Mouse (Mus musculus): ENCODE results near the gene Lpp.
A peak's percentile ranks its signal among the peaks of the same experiment; 100 is the strongest.

Lpp gene

DNA sequence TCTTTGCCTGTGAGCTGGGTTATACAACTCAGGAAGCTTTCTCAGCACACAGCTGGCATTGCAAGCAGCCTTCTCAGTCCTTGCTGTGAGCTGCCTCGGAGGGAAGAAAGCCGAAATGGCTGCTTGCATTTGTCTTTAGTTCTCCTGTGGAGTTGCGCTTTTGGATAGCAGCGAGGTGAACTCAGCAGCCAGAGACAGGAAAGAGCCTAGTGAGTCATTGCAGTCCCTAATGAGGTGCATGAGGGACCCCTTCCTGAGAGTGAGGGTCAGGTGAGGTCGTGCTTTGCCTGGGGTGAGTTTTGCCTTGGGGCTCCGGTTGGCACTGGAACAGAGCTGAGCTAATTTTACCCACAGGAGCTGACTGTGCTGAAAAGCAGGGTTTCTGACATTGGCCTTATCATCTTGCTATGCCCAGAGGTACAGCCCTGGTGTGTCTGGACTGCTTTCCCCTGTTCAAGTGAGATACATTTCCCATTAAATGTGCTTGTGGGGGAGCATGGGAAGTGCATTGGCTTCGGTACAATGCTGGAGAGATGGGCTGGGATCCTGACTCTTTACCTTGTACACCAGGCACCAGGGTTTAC is 41.3 kb downstream of the Lpp start:
- no peak for DNase-seq (ENCODE audit: low read depth, low spot score)

DNA sequence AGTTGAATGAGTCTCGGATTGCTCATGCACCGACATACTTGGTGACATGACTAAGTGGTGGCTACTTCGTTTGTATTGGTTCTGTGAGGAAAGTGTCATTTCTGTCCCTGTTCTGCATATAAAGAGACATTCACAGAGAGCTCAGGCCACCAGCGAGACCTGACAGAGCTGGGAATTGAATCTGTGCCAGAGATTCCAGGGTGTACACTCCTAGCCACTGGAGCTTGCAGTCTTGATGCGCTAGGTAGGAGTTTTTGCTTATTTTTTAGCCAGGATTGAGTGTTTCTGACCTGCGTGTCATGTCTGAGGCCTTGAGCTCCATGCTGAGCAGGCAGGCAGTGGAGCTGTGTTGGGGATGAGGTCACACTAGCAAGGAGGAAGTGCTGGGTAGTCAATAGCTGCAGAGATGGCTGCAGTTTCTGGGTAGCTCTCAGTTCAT is 41.8 kb downstream of the Lpp start:
- DNase-seq (ENCODE audit: low read depth, low spot score): peak; percentile 47

DNA sequence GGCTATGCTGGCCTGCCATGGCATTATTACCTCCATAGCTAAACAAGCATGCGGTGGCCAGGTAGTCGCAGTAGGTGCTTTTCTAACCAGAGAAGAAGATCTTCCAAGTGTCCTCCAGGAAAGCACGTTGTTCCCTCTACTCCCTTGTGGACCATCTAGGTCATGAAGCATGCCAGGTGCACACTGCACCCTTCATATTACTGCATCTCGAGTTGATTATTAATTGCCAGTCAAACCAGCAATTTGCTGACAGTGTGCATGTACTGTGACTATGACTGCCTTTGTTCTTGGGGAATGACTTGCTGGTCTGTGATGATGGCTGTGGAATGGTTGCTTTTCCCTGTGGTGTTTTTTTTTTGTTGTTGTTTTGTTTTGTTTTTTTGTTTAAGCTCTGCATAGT is 45.1 kb downstream of the Lpp start:
- no peak for DNase-seq (ENCODE audit: low read depth, low spot score)

DNA sequence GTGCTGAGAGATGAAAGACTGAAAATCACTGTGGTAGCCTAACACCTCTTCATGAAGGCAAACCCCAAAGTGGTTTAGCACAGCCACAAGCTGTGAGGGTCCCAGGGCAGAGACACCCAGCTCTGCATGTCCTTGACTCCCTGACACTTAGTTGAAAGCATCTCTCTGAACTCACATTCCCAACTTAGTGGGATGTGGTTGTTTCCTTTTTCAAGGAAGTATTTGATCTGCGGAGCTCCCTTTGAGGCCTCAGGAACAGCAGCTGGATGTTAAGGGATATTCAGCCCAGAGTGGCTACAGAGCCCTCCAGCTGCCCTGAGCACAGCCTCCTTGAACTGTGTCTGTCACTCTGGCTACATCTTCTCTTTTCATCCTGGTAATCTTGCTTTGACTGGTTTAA is 48.0 kb downstream of the Lpp start:
- no peak for DNase-seq (ENCODE audit: low read depth, low spot score)

DNA sequence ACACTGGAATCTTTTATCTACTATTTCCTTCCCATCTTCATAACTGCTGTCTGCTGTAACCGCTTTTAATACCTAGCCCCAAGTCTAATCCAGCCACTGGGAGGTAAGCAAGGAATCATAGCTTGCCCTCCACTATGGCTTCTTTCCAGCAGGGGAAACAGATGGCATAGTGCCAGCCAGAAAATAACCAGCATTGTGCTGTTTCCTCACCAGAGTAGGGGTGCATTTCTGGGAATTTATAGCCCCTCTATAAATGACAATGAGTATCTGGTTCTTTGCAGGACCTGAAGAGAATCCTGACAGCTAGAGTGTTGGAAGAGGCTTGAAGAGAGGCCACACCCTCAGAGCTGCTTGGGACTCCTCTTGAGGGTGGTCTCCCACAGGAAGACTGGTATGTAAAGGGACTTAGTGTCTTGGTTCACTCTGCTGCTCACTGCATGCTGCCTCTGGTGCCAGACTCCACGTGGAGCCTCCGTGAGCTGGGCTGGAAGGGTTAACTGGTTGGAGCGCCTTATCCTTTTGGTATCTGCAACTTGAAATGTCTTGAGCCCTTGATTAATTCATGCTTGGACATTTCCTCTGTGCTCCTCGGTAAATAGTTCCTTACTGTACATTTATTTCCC is 49.3 kb downstream of the Lpp start:
- no peak for DNase-seq (ENCODE audit: low read depth, low spot score)

DNA sequence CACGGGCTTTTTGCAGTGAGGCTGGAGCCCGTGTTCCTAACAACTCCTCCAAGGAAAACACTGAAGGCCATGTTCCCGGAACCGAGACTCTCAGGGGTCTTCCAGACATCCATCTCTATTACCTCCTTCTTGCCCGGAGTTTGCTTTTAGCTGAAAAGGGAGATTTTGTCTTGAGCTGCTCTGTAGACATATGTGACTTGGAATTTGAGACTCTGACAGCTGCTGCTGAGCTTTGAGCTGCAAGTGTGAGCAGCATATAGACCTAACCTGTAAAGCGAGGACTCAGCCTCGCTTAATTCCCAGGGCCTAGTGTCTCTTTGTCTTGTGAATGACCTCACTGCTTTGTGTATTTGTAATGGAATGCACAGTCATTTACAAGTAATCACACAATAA is 49.8 kb downstream of the Lpp start:
- no peak for DNase-seq (ENCODE audit: low read depth, low spot score)

DNA sequence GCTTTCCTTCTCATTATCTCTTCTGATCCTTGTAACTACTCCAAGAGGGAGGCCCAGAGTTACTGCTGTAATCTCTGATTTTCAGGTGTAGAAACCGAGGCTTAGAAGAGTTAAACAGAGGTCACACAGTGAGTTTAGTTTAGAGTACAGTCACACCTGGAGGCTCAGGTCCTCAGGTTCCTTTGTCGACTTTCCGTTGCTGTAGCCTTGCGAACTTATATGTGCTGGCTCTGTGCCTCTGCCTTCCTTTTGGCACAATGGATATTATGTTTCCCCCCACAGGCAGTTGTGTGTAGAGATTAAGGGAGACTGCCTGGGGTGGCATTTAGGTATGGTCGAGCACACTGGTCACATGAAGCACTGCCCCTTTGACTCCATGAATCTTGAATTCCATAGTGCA is 50.2 kb downstream of the Lpp start:
- no peak for DNase-seq (ENCODE audit: low read depth, low spot score)

DNA sequence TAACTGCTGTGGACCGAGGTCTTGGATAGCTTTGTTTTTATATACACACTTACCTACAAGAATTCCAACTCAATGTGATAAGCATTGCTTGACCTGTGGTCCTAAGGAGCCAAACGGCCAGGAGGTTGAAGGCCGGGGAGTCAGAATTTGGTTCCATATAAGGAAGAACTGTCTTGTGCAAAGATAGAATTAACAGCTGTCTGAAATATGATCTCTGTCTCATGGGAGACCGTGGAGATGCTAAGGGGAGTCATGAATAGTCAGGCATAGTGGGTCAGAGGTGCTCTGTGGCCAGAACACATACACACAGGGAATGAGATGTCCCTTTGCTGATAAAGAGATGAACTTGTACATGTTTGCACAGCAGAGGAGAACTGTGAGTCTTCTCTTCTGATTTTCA is 51.5 kb downstream of the Lpp start:
- no peak for DNase-seq (ENCODE audit: low read depth, low spot score)

DNA sequence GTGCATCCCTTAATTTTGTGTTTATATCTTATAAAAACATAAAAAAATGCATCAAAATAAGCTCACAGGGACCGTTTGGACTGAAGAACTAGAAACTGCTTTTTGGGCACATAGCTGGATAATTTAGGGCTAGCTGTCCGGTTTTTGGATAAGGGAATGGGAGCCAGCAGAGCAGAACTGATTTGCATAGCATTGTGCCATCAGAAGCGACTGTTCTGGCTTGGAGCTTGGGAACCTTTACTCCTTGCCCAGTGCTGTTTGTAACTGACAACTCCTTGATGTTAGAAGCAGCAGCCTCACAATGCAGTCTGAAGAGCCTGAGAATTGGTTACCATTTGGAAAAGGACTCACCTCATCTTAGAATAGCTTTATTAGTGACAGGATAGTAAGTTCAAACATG is 52.2 kb downstream of the Lpp start:
- no peak for DNase-seq (ENCODE audit: low read depth, low spot score)

DNA sequence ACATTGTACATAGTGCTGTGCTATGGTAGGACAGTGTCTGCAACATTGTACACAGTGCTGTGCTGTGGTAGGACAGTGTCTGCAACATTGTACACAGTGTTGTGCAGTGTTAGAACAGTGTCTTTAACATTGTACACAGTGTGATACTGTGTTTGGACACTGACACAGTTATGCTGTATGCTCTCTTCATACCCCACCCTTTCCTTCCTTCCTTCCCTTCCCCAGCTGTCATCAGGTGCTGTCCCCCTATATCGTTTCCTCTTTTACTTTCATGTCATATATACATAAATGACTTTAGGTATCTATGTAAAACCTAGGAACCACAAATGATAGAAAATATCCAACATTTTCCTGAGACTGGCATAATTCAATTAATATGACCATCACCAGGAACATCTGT is 53.1 kb downstream of the Lpp start:
- peak; percentile 56 for DNase-seq (ENCODE audit: low read depth, low spot score)

DNA sequence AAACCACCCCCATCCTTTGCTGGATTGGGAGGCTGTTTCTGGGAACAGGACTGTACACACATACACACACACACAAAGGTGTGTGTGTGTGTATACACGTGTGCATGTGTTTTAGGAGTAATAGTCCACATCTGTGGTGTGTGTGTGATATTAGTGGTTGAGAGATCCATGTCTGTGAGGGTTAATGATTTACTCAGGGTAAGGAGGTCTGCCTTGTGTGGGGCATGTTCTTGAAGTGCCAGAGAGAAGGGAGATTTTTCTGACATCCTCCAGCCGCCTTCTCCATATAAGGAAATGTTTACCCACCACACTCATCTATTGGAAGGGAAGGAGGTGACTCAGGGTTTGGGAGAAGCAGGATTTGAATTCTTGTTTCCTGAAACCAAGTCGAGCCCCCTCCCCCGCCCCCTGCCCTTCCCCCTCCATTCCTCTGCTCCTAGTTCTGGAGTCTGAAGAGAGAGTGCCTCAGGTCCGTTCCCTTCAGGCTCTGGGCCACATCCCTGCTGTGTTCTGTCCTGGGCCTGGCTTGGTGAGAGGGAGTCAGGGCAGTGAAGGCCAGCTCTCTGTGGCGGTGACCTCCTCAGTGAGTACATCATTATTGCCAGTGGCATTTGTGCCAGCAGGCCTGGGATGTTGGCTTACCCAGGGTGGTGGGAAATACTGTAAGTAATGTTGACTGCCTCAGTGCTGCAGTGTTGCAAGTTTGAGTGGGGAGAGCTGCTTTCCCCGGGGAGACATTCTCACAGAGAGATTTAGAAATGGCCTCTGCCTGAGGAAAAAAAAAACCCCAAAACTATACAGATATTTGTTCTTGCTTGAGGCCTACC is 54.6 kb downstream of the Lpp start:
- DNase-seq (ENCODE audit: low read depth, low spot score): no peak

DNA sequence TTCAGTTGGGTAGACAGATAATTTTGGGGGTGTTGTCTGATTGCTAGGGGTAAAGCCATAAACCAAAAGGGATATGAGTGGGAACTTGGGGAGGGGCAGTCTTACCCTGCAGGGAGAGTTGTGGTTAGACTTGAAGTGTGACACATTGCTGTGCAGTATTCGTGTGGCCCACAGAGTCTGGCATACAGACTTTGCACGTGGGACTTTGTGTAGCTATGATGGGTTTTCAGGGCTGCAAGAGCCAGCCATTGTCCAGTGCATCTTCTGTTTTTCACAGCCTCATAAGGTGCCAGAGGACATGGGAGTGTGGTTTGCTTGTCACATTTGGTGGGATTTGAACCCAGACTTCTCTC is 55.2 kb downstream of the Lpp start:
- no peak for DNase-seq (ENCODE audit: low read depth, low spot score)

DNA sequence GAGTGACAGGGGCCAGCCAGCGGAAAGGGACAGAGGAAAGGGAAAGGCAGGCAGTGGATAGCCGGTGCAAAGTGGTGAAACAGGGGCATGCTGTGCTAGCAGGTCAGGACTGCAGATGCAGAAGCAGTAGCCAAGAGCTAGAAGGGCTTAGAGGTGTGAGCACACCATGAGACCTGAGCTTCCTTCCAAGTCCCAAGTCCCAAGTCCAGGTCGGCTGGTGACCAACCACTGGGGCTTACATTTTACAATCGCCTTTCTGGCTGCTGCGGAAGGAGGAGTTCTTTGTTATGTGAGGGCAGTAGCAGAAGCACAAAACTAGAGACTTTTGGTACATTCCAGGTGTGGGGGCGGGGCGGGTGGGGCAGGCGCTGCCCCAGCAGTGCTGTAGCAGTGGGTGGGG is 56.5 kb downstream of the Lpp start:
- DNase-seq (ENCODE audit: low read depth, low spot score): no peak

DNA sequence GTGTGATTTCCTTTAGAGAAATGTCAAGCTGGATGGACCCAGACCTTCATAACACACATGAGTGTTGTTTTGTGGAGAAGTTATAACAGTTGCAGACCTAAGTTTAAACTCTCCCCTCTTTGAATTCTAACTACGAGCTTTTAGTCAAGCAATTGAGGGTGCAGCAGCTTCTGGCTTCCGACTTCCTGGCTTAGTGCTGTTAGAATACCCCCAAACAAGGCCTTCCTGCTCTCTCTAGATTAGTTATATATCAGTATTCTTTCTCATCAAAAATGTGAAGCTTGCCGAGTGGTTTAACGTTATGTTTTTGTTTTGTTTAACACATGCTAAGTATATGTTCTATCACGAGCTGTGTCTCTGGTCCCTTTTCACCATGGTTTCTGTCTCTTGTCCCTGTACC is 56.9 kb downstream of the Lpp start:
- DNase-seq (ENCODE audit: low read depth, low spot score): no peak

DNA sequence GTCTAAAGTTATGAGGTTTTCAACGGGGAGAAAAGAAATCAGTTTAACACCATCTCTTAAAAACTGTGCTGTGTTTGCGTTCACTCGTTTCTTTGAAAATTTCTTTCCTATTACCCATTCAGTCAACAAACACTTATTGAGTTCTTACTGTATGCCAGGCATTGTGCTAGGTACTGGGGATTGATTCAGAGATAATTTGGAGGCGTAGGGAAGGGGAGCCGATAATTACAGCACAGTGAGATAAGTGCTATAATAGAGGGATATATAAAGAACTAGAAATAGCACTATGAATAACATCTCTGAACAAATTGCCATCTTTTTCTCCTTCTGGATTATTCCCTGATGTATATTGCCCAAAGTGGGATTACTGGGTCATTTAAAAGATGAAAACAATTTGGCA is 57.8 kb downstream of the Lpp start:
- no peak for DNase-seq (ENCODE audit: low read depth, low spot score)

DNA sequence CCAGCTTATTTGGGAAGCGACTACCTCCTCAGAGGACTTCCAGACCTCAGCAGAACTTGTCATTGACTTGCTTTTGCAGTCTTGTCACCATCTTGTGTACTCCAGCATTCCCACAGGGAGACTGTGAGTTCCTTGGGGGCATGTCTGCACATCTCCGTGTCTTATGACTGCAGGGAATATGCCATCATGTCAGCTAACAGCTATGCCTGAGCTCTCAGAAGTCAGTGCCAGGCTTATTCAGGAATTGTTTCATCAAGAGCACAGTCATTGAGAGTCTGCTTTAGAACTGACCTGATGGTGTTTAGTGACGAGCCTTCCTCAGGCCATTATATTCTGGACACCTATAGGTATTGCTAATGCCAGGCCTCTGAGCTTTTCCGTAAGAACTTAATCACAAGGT is 60.2 kb downstream of the Lpp start:
- DNase-seq (ENCODE audit: low read depth, low spot score): no peak

DNA sequence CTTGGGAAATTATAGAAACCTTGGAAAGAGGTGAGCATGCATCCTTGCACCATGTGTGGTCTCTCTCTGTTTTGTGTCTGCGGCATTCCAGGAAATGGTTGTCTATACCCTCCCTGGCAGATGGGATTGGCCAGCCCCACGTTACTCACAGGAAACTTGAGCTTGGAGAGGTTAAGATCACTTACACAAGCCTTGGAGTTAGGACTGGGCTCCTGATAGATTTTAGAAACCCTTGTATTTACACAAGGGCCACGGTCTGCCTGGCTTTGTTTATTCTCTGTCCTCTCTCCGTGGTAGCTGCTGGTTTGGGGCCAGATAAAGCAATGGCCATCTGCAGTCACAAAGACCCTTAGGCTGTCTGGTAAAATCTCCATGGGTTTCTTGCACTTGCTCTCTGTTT is 61.2 kb downstream of the Lpp start:
- DNase-seq (ENCODE audit: low read depth, low spot score): no peak

DNA sequence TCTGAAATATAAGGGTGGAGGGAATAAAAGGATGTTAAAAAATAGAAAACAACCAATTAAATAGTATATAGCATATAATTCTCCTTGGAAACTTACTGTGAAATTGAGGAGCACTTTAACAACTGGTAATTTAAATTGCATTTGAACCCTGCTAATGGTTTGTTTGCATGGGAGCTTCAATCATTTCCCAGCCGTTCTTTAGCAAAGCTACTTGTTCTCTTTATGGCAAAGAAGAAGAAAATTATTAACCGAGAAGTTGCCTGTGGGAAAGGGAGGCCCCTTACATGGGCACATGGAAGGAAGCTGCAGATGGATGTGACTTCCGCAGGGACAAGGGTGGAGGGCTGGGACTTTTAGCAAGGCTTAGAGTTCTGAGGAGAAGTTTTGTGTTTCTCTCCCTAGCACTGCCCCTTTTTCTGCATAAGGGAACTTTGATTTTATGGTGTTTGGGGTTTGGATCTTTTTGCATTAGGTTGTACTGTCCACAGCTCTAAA is 62.1 kb downstream of the Lpp start:
- no peak for DNase-seq (ENCODE audit: low read depth, low spot score)

DNA sequence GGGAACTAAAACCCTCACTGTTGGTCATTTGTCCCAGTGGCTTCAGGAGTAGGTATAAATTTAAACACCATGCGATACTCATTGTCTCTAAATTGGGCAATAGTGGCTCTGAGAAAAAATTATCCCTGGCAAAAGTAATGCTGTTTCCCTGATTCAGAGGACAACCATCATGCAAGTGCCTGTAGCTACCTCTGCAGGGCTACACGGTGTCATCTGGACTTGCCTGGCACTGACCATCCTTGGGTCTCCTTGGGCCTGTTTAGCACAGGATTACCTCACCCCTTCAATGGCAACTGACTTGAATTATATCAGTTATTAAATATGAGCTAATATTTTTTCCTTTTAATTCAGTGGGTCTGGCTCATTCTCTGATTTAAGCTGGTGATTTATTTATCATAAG is 70.5 kb downstream of the Lpp start:
- no peak for DNase-seq (ENCODE audit: low read depth, low spot score)

DNA sequence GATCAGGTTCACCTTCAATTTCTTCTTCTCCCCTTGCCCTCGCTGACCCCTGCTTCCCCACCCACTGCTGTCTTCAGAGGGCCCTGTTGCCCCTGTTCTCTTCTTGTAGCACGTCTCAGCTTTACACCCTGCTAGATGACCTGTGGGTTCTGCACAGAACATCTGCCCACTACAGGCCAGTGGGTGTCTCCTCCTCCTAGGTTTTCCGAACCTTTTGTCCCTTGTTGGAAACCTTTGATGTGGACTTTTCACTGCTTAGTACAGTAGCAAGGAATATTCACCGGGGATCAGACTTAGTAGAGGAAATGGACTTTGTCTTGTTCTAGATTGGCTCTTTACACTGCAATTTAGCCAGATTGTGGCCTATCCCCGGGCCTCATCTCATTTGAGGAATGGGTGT is 71.1 kb downstream of the Lpp start:
- DNase-seq (ENCODE audit: low read depth, low spot score): no peak

DNA sequence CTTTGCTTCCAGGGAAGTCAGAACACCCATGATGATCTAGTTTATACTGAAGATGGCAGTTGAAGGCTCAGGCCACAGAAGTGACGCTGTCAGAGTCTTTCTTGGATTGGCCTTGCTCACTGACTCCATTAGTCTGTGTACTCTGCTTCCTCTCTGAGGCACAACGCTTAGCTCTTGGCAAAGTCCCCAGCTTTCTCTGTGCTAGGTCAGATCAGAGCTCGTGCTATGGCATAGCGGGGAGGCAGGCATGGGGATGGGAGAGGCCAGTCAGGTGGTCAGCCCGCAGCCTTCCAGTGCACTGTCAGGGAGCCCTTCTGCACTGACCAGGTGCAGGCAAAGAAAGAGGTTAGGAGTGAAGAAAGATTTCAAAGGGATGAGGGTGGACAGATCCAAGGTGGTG is 72.3 kb downstream of the Lpp start:
- no peak for DNase-seq (ENCODE audit: low read depth, low spot score)

DNA sequence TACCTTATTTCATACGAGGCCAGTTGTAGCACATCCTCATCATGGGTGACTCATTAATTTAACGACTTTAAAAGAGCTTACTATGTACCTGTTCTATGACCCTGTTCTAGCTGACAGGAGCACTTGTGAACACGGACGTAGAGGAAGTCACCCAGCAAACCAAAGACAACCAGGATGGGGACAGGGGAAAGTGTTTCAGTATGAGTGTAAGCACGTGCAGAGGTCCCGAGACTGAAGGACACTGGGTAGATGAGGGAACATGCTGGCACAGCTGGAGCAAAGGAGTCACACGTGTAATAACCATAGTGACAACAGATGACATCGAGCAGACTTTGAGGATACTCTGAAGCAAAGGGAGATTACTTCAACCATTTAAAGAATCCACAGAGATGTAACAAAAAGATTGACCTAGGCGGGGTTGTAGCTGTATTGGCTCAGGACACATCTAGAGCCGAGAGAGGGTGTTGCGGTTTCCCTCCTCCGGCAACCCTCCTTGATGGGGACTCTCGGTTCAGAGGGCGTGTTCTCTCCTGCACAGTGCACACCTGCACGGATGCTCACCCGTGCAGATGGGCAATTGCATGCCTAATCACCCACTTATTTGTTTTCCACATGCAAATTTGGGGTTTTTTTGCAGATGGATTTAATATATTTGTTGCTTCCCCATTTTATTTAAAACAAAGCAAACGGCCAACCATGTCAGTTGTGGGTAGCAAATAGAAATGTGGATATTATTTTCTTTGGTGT is 74.4 kb downstream of the Lpp start:
- peak; percentile 98 for DNase-seq (ENCODE audit: low read depth, low spot score)
